Mouse (Mus musculus) small intestine, adult 2 months (tissue): ENCODE measurements around the gene Tnfaip8l1. TPM values are rescaled to one million over a fixed set of nuclear protein-coding genes. Genes with fewer than 3 reads are reported as not detected.

Experiments used
- H3K27ac ChIP-seq: fragments of 200-500 bp; 2 replicates; pipeline ENCODE4 v1.5.1; 2012; ENCODE audit warnings: low read depth, low read length, control low read depth, inconsistent platforms; ENCODE audit not compliant: insufficient read depth
- H3K27me3 ChIP-seq: fragments of 200-500 bp; 2 replicates; pipeline ENCODE4 v1.6.1; 2012; ENCODE audit warnings: mild to moderate bottlenecking, moderate library complexity, low read length, inconsistent platforms; ENCODE audit not compliant: control insufficient read depth, insufficient read depth
- H3K36me3 ChIP-seq: fragments of 200-500 bp; 2 replicates; pipeline ENCODE4 v1.6.1; 2012; ENCODE audit warnings: mild to moderate bottlenecking, low read length, control low read depth, inconsistent platforms; ENCODE audit not compliant: control insufficient read depth, insufficient read depth
- H3K4me1 ChIP-seq: fragments of 200-500 bp; 2 replicates; pipeline ENCODE4 v1.6.1; 2012; ENCODE audit warnings: low read length, inconsistent platforms, mixed read lengths; ENCODE audit not compliant: control insufficient read depth, insufficient read depth, insufficient read length
- H3K4me3 ChIP-seq: fragments of 200-500 bp; 2 replicates; pipeline ENCODE4 v1.5.1; 2012; ENCODE audit warnings: low read depth, mild to moderate bottlenecking, control low read depth, inconsistent platforms, low read length, moderate library complexity
- CTCF ChIP-seq: fragments of 200-500 bp; IDR thresholded peaks from 2 replicates; pipeline ENCODE4 v1.5.1; 2012; ENCODE audit warnings: low read depth, mild to moderate bottlenecking, control low read depth, inconsistent platforms, low read length, moderate library complexity, mixed read lengths; ENCODE audit not compliant: insufficient replicate concordance, insufficient read length; ENCODE audit errors: extremely low read depth
- POLR2A ChIP-seq: fragments of 200-500 bp; IDR thresholded peaks from 2 replicates; pipeline ENCODE4 v1.6.1; 2012; ENCODE audit warnings: low read depth, mild to moderate bottlenecking, control low read depth, inconsistent platforms, low read length, moderate library complexity
- WGBS: fragments of 180-500 bp; shearing (Covaris S2); methylation state at CpG from one replicate; pipeline ENCODE4 v1.1.7; 2018; 5-methylcytosine and 5-hydroxymethylcytosine counted together
- polyA plus RNA-seq: library from polyadenylated mRNA; depleted of rRNA; stranded (reverse); fragments of >200 nt; gene quantifications from 2 replicates; pipeline ENCODE4 v1.2.3, GENCODE M21; 2012

Tnfaip8l1 gene
- polyA plus RNA-seq, 1 experiment, result 10.3 TPM

- 65% methylated on average over 2 of the region's 2 CpGs for WGBS
- H3K27ac ChIP-seq, result no peak overlapping the region
Measured at GRCm38 (mm10) chr17:56149897-56150296, 12.4 kb upstream of the Tnfaip8l1 start.

DNA sequence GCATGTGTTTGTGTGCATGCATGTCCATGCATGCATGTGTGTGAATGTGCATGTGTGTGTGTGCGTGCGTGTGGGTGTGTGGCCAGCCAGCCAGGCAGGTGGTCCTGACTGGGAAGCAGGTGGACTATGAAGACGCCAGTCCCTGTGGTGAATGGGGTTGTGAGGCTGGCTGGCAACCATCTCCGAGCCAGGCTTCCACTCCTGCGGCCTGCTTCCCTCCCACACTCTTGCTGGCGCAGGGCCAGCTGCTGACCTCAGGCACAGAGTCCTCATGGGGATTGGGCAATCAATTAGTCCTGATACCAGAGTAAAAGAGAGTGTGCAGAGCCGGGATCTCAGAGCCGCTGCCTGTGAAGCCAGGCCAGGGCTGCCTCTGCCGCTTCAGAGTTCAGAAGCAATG, 8.6 kb upstream of the Tnfaip8l1 start:
- Histone ChIP-seq H3K36me3 (no peaks in the 10 kb centered on the region), H3K27ac (no peak overlapping the region), H3K4me1 (peaks cover 12% of the 10 kb centered on the region), H3K4me3 (no peak overlapping the region), H3K27me3 (peaks cover 7% of the 10 kb centered on the region; the same call in 1 of the 2 replicates)
- no peak for TF ChIP-seq CTCF
- TF ChIP-seq POLR2A, result no peak
- WGBS, result 21% methylated on average over 9 of the region's 9 CpGs

More at GRCm38 (mm10) chr17:56149897-56150296, 12.4 kb upstream of the Tnfaip8l1 start:
- peaks cover 12% of the 10 kb centered on the region for H3K4me1 ChIP-seq
- H3K36me3 ChIP-seq, result no peaks in the 10 kb centered on the region
- peaks cover 10% of the 10 kb centered on the region; the same call in 1 of the 2 replicates for H3K27me3 ChIP-seq
- no peak for TF ChIP-seq POLR2A
- no peak for TF ChIP-seq CTCF
- H3K4me3 ChIP-seq, result no peak overlapping the region

- TF ChIP-seq POLR2A (no peak), CTCF (peak; percentile 95)
- Histone ChIP-seq H3K27ac (no peak overlapping the region), H3K4me1 (peaks cover 17% of the 10 kb centered on the region; the same call in 1 of the 2 replicates), H3K36me3 (no peaks in the 10 kb centered on the region), H3K4me3 (no peak overlapping the region), H3K27me3 (no peaks in the 10 kb centered on the region; the same call in 1 of the 2 replicates)
- WGBS, result 3% methylated on average over 9 of the region's 9 CpGs
Measured at GRCm38 (mm10) chr17:56159729-56160128, 2.5 kb upstream of the Tnfaip8l1 start.

GRCm38 (mm10) chr17:56163523-56164102, 1.3 kb downstream of the Tnfaip8l1 start:
- peak overlapping the region; percentile 82 for H3K27ac ChIP-seq

DNA sequence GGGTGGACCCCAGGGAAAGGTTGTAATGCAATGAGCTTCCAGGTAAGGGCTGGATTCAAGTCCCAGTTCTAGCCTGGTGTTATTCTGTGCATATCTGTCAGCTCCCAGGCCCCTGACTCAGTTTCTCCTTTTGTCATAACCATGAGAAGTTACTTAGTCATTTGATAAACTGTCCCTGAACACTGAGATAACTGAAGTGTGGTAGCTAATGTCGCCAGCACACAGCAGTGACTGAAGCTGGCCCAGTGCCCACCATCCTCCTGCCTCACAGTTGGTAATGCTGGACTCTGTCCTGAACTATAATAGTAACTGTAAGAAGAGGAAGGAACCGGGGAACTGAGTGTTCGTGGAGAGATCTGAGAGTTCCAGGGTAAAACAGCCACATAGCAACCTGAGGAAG, 2.2 kb downstream of the Tnfaip8l1 start:
- TF ChIP-seq CTCF, result no peak
- no peak for TF ChIP-seq POLR2A
- Histone ChIP-seq H3K4me1 (peaks cover 17% of the 10 kb centered on the region), H3K36me3 (no peaks in the 10 kb centered on the region), H3K27ac (peak overlapping the region; percentile 80), H3K4me3 (no peak overlapping the region), H3K27me3 (no peaks in the 10 kb centered on the region)
- WGBS, result 16% methylated on average over 3 of the region's 3 CpGs

More at GRCm38 (mm10) chr17:56163523-56164102, 1.3 kb downstream of the Tnfaip8l1 start:
- peak overlapping the region; percentile 18 for H3K4me3 ChIP-seq
- no peaks in the 10 kb centered on the region for H3K36me3 ChIP-seq
- H3K4me1 ChIP-seq, result peaks cover 17% of the 10 kb centered on the region
- 24% methylated on average over 6 of the region's 6 CpGs for WGBS
- TF ChIP-seq POLR2A, result no peak
- TF ChIP-seq CTCF, result no peak
- H3K27me3 ChIP-seq, result no peaks in the 10 kb centered on the region

GRCm38 (mm10) chr17:56165671-56166070, 3.4 kb downstream of the Tnfaip8l1 start:
- no peaks in the 10 kb centered on the region for H3K27me3 ChIP-seq
- H3K4me1 ChIP-seq, result peaks cover 21% of the 10 kb centered on the region
- 57% methylated on average over 11 of the region's 11 CpGs for WGBS
- H3K27ac ChIP-seq, result no peak overlapping the region
- no peak overlapping the region for H3K4me3 ChIP-seq
- H3K36me3 ChIP-seq, result no peaks in the 10 kb centered on the region
- TF ChIP-seq CTCF (no peak), POLR2A (no peak)

DNA sequence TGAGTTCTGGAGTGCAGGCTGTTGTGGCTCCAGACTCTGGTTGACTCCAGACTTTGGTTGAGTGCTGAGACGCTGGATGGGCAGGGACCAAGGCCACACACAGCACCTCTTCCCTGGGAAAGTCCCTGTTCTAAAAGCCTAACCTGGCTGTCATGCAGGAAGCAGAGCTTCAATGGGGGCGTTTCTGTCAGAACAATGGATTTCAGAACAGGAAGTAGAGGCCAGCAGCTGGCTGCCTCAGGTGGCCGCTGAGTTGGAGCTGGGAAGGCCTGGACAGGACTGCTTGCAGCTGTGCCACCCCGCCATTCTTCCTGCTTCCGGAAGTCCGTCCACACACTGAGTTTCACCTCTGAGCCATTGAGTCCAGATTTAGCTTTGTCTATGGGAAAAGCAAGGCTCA, 7.6 kb downstream of the Tnfaip8l1 start:
- no peaks in the 10 kb centered on the region for H3K36me3 ChIP-seq
- H3K4me1 ChIP-seq, result peaks cover 6% of the 10 kb centered on the region
- 37% methylated on average over 6 of the region's 6 CpGs for WGBS
- no peak for TF ChIP-seq POLR2A
- TF ChIP-seq CTCF, result no peak
- H3K27ac ChIP-seq, result peak overlapping the region; percentile 21
- no peak overlapping the region for H3K4me3 ChIP-seq
- H3K27me3 ChIP-seq, result no peaks in the 10 kb centered on the region
